Mouse (Mus musculus): ENCODE data around the gene Eif2a.
"Not testable (repeated sequence)": the region's sequence is repeated elsewhere in the genome, so short reads cannot be mapped to it uniquely, and the experiment has no call there.

The Eif2a gene

DNA sequence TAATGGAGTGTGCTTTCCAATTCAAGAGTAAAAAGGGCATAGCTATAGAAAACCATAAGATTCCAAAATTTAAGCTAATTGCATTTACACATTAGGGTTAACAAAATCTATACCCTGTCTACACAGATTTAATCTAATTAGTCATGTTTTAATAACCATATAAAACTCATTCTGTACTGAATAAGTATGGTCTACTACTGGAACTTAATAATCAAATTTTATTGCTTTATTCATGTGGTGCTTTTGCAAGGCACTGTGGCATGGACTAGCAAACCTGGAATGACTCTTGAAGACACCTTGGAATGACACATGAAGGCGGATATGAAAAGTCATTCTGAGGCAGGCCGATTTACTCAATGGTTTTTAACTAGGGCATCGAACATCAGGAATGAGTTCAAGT lies 2.2 kb upstream of the Eif2a start:
- DNase-seq = no peak

DNA sequence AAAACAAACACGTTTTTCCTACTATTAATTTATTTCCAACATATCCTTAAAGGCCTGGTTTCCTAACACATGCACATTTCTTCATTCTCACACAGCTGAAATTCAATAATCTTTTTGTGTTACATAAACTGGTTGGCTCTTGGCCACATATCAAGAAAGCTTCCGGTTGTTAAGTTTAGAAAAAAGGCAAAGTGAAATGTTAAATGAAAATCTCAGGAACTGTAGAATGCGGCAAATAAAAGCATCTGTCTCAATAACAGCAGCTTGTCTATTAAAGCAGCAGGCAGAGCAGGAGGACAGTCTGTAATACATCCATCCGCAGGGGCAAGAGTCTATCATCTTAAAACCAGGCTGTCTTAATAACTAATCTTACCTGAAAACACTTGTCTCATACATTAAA lies 1.4 kb upstream of the Eif2a start:
- no peak for DNase-seq

DNA sequence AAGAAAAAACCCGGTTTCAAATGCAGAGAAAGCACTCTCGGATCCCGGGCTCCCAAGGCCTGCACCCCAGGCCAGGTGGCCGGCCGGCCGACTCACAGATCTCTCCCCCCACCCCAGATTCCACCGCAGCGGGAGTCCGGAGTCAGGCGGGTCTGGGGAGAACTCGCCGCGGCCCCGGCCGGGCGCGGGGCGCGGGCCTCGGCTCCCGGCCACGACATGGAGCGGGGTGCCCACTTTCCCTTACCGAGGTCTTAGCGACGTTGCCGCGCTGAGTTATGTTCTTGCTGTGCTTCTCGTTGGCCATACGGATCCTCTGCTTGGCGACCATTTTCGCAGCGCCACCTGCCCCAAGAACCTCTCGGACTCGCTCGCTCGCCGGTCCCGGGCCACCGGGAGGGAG lies 455 bp upstream of the Eif2a start:
- DNase-seq = no peak

DNA sequence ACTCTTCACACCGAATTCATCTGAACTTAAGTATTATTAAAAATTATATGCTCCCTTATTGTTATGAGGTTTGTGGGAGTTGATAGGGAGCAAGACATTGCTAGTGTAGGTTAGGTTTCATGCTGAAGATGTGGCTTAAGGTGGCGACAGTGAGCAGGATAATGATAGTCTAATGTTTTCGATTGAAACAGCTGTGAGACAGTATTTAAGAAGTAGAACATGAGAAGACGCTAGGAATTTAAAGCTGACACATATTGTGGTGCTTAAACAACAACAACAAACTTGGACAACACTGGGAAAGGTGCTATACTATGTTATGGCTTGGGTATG lies 752 bp downstream of the Eif2a start:
- peak; percentile 9 for DNase-seq

DNA sequence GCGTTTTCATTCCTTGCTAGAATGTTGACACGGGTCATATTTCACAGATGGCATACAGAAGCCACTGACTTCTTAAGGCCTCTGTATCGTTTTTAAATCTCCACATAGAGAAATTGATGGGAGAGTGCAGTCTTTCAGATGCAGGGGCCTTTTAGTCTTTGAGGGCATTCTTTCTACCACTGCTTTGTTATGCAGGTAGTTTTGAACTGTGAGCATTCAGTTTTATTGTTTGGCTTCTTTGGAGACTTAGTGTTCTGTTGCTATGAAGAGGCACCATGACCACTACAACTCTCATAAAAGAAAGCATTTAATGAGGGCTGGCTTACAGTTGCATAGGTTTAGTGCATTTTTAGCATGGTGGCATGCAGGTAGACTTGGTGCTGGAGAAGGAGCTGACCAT lies 11.0 kb downstream of the Eif2a start:
- DNase-seq = no peak

DNA sequence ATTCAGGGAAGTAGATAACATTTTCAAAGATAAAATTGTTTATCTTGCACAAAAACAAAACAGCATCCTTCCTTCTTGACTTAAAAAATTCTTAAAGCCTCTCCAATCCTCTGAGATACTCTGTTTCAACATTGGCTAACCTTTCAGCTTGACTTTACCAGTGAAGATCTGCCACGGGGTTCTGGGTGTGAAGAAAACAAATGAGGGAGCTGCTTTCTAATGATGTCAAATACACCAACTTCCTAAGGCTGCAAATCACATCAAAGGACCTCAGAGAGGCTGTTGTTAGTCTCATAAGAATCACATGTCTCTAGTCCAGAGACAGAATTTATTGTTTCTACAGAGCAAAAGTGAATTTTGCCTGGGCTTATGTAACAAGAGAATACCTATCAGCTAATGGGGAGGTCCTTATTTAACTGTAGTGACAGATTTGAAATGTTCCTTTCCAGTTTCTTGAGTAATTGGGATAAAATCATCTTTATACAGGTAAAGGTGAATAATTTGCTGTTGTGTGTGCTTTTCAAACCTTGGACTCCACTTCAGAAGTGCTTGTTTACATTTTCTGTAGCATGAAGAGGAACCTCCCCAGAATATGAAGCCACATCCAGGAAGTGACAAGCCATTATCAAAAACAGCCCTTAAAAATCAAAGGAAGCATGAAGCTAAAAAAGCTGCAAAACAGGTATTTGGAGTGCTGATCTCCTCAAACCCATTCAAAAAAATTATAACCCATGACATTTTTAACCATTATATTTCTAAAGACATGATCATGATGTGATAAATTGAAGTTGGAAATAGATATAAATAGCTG lies 26.6 kb downstream of the Eif2a start:
- DNase-seq = no peak

DNA sequence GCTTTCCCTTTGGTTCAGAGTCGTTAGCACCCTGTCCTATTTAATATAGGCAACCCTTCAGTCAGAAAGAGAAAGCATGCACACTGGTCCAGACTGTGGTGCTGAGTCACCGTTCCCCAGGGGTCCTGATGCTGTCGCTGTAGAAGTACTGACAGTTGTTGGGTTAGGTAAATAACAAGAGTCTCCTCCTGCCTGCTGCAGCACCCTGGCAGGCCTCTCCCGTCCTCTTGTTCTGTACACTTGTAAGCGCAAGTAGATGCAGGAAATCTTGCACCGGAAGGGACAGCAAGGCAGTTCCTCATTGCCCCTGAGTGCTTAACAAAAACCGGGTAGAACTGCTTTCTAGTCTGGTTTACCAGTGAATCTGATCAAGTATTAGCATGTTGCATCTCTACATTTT lies 31.0 kb downstream of the Eif2a start:
- DNase-seq = no peak

DNA sequence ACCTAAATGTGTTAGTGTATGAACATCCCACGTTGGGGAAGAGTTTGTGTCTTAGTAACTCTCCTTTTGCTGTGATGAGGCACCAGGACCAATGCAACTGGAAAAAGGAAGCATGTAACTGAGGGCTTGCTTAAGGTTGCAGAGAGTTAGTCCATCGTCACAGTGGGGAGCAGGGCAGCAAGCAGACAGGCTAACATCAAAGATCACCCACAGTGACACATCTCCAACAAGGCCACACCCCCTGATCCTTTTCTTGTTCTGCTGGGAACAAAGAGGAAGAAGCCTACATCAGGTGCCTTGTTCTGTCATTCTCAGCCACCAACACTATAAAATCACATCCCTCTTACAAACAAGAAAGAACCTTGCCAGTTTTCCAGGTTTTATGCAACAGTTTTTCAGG lies 34.3 kb downstream of the Eif2a start:
- no peak for DNase-seq

DNA sequence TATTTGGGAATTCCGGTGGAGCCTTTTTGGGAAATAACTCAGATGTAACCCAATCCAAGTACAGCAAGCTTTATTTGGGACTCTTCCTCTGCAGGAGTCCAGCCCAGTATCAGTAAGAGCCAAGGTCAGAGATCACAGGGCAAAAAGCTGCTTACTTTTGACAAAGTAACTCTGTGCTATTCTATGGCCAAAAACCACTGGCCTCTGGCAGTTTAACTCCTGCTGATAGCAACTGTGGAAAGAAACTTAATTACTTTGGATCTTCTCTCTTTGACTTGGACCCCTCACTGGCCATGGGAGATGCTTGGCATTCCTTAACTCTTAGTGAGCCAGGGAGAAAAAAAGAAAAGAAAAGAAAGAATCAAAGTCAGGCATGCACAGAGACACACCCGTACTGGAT lies 35.8 kb downstream of the Eif2a start:
- no peak for DNase-seq

DNA sequence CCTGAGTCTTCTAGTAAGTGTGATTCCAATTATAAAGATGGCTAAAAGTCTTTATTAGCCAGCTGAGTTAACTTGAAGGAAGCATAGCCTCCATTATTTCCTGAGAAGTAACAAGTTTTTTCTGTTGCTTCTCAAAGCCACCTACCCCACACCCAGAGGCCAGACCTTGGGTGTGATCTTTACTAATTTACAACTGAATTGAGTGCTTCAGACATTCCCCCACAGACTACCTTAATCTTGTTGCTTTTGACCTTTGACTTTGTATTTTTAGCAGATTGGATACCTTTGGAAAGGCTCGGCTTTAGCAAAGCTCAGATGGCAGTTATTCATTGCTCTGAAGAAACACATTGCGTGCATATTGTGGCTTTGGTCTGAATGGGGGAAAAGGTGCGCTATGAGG lies 45.2 kb downstream of the Eif2a start:
- no peak for DNase-seq

DNA sequence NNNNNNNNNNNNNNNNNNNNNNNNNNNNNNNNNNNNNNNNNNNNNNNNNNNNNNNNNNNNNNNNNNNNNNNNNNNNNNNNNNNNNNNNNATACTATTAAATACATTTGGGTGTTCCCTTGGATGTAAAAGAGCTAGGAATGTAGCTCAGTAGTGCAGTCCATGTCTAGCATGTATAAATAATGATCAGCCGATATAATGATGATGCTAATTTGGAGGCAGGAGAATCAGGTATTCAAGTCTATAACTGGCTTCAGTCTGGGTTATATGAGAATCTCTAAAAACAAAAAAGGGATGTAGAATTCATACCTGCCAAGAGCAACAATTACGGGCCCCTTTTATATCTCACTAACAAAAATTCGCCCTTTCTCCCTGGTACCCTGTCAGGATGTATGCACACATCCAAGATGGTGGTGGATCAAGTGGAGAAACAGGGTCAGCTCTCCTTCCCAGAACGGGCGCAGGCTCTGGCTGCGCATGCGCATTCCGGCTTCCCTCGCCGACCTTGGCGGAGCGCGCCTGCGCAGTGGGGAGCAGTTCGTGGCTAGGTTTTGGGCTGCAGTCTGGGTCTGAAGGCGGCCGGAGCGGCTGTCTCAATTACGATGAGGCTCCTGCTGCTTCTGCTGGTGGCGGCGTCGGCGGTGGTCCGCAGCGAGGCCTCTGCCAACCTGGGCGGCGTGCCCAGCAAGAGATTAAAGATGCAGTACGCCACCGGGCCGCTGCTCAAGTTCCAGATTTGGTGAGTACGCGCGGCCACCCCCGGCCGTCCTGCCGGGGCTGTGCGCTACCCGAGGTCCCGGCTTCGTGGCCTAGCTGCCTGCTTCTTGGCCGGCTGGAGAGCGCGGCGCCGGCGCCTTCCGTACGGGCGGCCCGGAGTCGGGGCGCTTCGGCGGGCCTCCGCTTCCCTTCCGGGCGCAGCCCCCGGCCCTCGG lies 50.8 kb downstream of the Eif2a start, which contains the start of gene Selenot:
Gene Selenot (plus strand): TSS at position 500 of the 930 bp plus-strand sequence.
- peak; percentile 95 for DNase-seq

DNA sequence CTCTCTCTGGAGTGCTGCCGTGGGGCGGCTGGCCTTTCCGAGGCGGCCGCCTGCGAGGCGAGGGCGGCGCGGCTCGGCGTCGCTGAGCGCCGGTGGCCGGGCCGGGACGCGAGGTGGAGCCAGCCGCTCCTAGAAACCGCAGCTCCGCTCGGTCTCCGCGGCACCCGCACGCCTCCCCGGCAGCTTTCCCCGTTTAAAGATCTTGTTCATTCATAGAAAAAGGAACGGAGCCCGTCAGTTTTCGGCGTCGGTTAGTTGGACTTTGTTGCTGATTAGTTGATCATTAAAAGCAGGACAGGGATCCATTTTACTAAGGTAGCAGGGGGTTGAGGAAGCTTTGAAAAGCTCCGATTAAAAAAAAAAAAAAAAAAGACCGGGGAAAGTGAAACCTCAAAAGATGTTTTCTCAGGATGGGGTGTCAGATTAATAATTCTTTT lies 51.5 kb downstream of the Eif2a start:
- no peak for DNase-seq

DNA sequence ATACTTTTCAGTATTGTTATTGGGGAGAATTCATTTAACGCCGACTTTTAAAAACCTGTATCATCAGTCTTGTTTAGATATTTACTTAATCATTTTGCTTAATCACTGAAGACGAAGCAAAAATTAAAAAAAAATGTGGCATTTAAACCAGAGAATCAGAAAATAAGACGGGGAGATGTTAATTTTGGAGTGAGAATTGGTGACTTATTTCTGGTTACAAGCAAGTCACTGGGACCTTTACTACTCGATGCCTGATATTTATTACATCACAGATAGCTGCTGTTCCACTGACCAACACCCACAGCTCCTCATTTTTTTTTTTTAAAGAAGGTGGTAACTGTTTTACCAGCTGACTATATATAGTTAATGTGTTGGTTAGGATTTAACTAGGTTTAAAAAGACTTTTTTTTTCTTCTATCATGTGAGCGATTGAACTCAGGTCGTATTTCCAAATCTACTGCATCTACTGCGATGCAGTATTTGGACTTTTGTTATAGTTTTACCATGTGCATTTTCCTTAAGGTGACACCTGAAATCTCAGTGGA lies 52.0 kb downstream of the Eif2a start:
- DNase-seq = no peak

DNA sequence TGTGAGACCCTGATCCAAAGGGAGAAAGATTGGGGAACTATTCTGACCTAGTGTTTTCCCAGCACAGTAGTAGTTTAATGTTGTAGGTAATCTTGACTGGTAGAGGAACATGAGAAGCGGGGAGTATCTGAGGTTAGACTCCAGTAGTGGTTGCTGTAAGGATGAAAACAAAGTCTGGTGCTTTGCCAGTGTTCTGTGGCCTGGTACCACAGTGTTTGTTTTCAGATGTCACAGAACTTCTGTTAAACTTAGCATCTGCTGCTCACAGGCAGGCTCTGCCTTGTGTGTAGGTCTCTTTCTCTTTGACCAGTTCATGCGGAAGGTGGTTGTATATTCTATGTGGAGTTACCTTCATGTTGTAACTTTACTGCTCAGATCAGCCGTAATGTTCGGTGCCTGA lies 55.9 kb downstream of the Eif2a start:
- no peak for DNase-seq

DNA sequence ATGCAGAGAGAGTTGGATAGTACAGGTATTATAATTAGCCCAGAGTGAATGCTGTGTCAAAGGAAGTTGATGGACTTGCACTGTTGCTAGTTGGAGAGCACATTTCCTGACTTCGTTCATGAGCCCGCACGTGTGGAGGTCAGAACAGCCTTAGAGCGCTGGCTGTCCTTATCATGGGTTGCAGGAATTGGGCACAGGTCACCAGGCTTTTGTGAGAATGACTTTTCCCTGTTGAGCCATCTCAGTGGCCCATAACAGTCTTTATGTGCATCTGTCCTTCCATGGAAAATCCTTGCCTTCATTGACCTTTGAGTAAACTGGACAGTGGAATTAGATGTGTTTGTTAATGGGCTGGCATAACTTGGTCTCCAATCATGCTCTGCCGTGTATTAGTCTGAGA lies 56.7 kb downstream of the Eif2a start:
- no peak for DNase-seq

DNA sequence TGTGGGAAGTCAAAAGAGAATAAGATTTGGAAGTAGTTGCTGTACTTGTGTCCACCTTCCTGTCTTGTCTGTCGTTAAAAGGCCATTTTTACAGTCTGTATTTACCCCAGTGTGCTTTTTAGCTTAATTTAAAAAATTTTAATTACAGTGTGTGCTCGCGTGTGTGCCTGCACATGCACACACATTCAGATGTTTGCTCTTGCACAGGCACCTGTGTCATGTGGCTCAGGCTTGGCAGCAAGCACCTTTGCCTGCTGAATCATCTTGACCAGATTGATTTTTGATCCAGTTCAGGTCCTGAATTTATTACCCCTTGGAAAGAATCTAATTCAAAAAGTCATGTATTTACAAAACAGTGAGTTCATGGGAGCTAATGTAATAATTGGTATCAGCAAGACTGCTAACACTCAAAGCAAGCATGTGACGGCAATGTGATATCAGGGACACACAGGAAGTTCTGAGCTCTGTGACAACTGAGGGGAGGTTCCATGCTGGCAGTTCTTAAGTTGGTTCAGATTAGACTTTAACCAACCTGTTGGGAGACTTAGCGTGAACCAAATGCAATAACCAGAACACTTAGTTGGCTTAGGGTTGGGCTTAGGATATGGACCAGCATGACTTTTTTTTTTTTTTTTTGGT lies 57.3 kb downstream of the Eif2a start:
- no peak for DNase-seq

DNA sequence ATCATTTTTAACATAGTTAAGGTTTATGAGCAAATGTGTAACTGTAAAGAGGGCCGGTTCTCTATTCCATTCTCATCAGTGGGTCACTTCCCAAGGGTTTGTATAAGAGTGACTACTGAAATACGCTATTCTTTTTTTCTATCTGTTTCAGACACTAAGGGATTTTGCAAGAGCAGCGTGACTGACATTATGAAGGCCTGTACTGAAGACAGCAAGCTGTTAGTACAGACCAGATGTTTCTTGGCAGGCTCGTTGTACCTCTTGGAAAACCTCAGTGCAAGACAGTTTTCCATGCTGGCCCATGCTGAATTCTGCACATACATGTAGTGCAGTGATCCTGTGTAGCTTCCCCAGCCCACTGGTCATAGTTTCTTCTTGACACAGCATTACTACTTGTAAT lies 64.9 kb downstream of the Eif2a start:
- not testable (repeated sequence) for DNase-seq

DNA sequence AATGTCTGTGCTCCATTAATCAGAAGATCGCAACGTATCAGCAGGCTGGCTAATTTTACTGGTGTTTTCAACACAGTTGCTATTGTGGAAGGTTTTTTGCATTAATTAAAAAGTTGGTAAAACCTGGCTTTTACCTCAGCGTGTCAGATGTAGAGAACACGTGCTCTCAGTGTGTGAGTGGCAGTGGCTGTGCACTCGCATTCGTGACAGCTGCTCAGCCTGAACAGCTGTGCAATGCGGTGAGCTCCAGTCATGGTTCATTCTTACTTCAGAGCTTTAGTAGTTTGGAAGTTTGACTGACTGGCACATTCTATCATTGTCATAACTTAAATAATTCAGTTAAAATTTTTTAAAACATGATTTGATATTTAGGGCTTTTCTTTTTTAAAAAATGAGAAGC lies 67.0 kb downstream of the Eif2a start:
- DNase-seq = not testable (repeated sequence)

DNA sequence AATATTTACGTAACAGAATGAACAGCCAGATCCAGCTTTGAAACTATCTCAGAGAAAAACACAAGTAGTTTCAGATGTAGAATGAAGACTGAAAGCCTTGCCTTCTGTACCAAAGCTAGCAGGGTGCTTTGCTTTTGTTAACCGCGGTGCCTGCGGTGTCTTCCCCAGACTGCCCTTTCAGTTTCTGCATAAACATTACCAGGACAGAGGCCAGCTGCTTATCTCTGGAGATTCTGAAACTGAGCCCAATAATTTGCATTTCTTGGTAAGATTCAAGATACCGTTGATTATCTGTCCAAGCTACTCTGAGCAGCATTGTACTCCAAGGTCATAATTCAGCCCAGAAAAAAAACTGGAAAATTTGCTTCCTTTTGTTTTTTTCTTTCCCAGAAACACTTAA lies 68.0 kb downstream of the Eif2a start:
- no peak for DNase-seq

Measured in thymus, postnatal 14 days (tissue).